Mouse (Mus musculus) cortical plate, adult 2 months (tissue): ENCODE measurements around the gene Col8a1. TPM values are rescaled to one million over a fixed set of nuclear protein-coding genes. Genes with fewer than 3 reads are reported as not detected.

Source experiments
- H3K27ac ChIP-seq: fragments of 200-500 bp; 2 replicates; pipeline ENCODE4 v1.5.1; 2012; ENCODE audit warnings: low read length, control low read depth, inconsistent platforms; ENCODE audit not compliant: insufficient read depth
- H3K4me1 ChIP-seq: fragments of 200-500 bp; 2 replicates; pipeline ENCODE4 v1.6.1; 2011; ENCODE audit warnings: low read length; ENCODE audit not compliant: control insufficient read depth, insufficient read depth
- H3K4me3 ChIP-seq: fragments of 200-500 bp; 2 replicates; pipeline ENCODE4 v1.5.1; 2011; ENCODE audit warnings: mild to moderate bottlenecking, low read length, control low read depth; ENCODE audit not compliant: insufficient read depth
- CTCF ChIP-seq: fragments of 200-500 bp; IDR thresholded peaks from 2 replicates; pipeline ENCODE4 v1.5.1; 2011; ENCODE audit warnings: mild to moderate bottlenecking, control low read depth, low read length; ENCODE audit not compliant: insufficient read depth; ENCODE audit errors: extremely low read depth
- POLR2A ChIP-seq: fragments of 200-500 bp; IDR thresholded peaks from 2 replicates; pipeline ENCODE4 v1.6.1; 2011; ENCODE audit warnings: mild to moderate bottlenecking, low read length, control low read depth; ENCODE audit not compliant: insufficient read depth; ENCODE audit errors: extremely low read depth
- polyA plus RNA-seq: library from polyadenylated mRNA; depleted of rRNA; stranded (reverse); fragments of >200 nt; gene quantifications from 2 replicates; pipeline ENCODE4 v1.2.3, GENCODE M21; 2012

Gene Col8a1
- polyA plus RNA-seq, 1 experiment = 1.4 TPM

DNA sequence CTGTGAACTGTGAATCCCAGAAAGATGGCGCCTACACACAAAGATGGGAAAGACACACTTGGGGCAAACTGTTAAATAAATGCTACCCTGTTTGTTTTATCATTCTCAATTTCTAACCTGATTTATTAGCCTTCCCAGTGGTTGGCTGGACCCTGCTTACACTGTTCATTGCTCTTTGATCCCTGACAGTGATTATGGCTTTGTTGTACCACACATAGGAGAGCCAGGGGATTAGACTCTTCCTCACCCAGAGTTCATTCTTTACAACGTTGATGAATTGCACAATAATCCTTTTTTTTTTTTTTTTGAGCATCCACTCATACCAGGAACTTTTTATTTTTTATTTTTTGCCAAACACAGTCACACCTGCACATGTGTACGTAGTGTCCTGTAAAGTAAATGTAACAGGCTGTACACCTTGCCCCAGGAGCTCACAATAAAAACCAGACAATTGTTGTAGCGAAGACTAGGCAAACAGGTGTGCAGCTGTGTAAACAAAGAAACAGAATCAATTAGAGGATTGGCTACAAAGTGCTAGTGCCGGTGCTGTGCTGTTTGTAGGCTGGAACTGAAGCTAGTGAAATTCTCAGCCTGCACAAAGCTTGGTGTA is 68.6 kb downstream of the Col8a1 start:
- no peak overlapping the region for H3K4me3 ChIP-seq
- no peaks in the 10 kb centered on the region for H3K4me1 ChIP-seq
- TF ChIP-seq CTCF = no peak
- H3K27ac ChIP-seq = no peak overlapping the region

DNA sequence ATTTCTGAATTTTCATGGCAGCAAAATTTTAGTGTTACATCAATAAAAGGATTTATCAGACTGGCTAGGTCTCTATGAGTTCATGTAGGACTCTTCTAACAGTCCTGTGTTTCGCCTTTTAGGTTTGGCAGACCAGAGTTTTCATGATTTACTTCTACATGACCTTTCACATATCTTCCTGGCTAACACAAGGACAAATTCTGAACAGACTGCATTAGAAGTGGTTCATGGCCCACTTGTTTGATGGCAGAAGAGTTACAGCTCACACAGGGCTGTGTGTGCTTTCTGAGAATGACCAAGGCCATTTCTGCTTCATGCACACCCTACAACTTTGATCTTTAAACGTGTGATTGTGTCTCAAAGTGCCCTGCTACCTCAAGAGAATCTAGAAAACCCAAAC is 82.3 kb downstream of the Col8a1 start:
- no peak overlapping the region for H3K4me3 ChIP-seq
- TF ChIP-seq CTCF = no peak
- TF ChIP-seq POLR2A = no peak
- H3K27ac ChIP-seq = no peak overlapping the region
- H3K4me1 ChIP-seq = no peaks in the 10 kb centered on the region

DNA sequence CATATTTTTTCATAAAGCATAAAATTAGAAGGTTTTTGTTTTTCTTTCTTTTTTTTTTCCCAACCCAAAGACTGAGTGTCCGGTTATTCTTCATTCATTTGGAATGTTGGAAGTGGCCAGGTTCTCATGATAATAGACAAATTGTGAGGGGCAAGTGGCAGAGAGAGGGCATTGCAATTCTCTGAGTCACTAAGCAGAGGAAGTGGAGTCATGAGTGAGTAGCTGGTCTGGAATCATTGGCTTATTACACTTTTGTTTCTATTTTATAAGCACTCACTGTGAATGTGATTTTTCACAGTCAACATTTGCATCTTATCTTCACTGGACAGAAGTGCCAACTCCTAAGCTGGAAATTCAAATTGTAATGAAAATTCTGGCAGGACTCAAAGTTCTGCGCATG is 82.9 kb downstream of the Col8a1 start:
- H3K4me3 ChIP-seq = no peak overlapping the region
- no peak overlapping the region for H3K27ac ChIP-seq
- H3K4me1 ChIP-seq = no peaks in the 10 kb centered on the region
- TF ChIP-seq CTCF (no peak), POLR2A (no peak)

DNA sequence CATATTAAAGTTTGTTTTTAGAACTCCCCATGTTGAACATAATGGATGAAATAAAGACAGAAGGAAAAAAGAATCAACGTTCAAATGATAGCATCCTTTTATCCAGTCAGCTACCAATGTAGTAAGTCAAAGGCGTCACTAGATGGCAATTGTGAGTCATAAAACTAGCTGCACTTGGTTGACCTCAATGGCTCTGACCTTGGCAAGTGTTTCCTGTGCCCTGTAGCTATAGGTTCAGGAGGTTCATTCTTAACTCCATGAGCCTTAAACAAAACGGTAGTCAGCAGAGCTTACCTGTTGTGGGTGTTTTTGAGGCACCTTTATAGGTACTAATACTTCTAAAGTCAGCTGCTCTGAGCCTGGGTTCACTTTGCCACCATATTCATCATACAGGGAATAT is 85.2 kb downstream of the Col8a1 start:
- Histone ChIP-seq H3K4me1 (no peaks in the 10 kb centered on the region), H3K27ac (no peak overlapping the region), H3K4me3 (no peak overlapping the region)
- peak; percentile 59 for TF ChIP-seq CTCF
- no peak for TF ChIP-seq POLR2A

DNA sequence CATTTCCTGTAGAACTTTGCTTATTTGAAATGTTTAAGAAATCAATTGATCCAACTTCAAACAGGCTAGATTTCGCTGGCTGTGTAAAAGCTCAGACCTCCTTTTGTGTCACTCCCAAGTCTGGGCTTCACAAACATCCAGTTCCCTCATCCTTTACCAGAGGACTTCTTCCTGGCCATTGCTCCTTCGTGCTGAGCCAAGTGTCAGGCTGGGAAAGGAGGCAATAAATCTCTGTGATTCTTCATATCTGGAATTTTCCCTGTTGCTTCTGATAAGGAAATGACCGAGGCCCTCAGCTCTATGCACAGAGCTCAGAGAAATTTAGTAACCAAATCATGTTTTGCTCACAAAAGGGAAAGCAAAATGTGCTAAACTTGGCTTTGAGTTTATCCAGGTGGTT is 91.9 kb downstream of the Col8a1 start:
- TF ChIP-seq CTCF = no peak
- TF ChIP-seq POLR2A = no peak

DNA sequence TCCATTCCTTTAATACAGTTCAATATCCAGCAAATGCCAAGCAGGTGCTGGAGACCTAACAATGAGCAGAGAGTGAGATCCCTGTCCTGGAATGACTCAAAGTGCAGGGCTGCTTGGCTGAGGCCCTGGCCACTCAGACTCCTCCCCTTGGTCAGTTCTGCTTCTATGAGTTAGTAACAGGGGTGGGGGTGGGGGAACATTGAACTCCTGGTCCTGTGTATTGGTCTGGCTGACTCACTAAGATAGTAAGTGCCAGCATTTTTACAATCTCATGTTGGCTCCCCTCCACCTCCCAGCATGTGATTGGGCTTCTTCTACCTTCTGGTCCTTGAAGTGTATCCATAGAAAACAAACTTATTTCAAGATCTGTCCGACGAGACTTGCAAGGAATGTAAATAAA is 104.6 kb downstream of the Col8a1 start:
- Histone ChIP-seq H3K27ac (no peak overlapping the region), H3K4me3 (no peak overlapping the region), H3K4me1 (no peaks in the 10 kb centered on the region)
- TF ChIP-seq POLR2A (no peak), CTCF (no peak)

More for the DNA sequence above, 91.9 kb downstream of the Col8a1 start:
- Histone ChIP-seq H3K4me3 (no peak overlapping the region), H3K4me1 (no peaks in the 10 kb centered on the region), H3K27ac (no peak overlapping the region)

DNA sequence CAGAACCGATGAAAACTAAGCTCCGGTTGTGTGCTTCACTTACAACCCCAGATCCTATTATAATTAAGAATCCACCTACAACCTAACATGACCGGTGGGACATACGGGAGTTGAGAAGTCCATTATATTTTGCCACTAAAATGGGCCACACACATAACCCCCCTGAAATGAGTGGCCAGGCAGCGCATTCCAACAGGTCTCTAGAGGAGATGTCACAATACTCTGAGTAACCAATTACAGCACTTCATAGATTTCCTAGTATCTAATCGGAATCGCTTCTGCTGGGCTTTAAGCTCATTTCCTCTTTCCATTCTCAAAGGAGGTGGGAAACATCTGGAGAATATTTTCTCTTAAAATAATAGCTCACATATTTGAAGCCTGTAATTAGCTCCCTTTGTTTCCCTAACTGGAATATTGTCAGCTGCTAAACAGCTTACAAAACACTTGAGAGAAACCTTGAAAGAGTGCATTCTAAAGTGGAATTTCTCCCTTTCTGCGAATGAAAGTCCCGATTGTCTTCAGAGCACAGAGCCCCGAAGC is 113.1 kb downstream of the Col8a1 start:
- no peak overlapping the region for H3K27ac ChIP-seq
- H3K4me1 ChIP-seq = no peaks in the 10 kb centered on the region
- TF ChIP-seq CTCF = no peak
- no peak for TF ChIP-seq POLR2A
- no peak overlapping the region for H3K4me3 ChIP-seq

DNA sequence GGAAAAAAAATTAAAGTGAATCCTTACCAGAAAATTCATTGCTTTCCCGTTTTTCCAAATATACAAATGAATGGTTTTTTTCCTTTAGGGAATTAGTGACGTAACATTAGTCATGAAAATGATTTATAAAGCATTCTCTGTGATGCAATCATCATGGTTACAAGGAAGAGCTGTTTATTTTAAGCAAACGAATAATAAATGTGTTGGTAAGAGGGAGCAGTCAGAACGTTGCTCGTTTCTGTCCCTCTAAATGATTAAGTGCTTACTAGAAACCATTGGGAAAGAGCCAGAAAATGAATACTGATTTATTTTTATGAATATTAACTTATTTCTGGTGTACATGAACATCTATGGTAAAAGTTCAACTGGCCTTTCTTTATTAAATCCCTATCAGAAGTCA is 119.8 kb downstream of the Col8a1 start:
- no peak overlapping the region for H3K27ac ChIP-seq
- no peaks in the 10 kb centered on the region for H3K4me1 ChIP-seq
- no peak for TF ChIP-seq POLR2A
- TF ChIP-seq CTCF = no peak
- no peak overlapping the region for H3K4me3 ChIP-seq

DNA sequence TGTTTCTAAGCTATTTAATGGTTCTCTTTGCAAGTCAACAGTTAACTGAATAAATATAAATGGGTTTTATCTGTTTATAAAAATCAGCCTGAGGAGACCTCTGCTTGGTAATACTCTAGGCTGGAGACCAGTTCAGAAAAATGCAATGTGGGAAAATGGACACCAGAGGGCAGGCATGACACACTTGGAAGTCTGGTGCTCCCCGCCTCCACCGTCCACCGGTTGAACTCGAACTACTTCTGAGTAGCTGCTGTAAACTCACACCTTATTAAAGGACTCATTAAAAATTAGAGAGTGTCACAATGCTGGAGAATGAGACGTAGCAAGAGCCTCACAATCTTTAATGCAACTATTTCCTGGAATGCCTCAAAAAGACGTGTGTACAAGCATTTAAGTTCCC is 120.3 kb downstream of the Col8a1 start:
- Histone ChIP-seq H3K4me3 (no peak overlapping the region), H3K4me1 (no peaks in the 10 kb centered on the region), H3K27ac (no peak overlapping the region)
- TF ChIP-seq POLR2A (no peak), CTCF (peak; percentile 77)

DNA sequence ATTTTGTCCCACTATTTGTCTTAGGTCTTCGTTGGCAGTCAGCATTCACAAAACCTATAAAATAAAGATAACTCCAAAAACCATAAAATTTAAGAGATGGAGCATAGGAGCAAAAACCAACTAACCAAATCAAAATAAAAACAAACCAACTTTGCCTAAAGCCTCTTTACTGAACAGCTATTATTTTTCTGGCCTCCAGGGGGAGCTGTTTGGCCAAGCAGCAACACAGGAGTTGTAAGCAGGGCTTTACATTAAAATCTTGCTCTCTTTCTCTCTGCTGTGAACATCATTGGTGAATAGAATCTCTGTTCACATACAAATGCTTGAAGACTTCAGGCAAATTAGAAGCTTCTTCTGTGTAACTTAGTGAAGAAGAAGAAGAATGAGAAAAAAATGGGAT is 142.8 kb downstream of the Col8a1 start:
- Histone ChIP-seq H3K27ac (no peak overlapping the region), H3K4me3 (no peak overlapping the region), H3K4me1 (no peaks in the 10 kb centered on the region)
- TF ChIP-seq POLR2A (no peak), CTCF (peak; percentile 65)
